Mouse (Mus musculus) granulocyte monocyte progenitor cell, adult 5-6 weeks (primary cell): Measurements from ENCODE around the gene Snd1. TPM values are rescaled to one million over a fixed set of nuclear protein-coding genes. Genes with fewer than 3 reads are reported as not detected.

Experiments used
- ATAC-seq: replicated peaks from 2 replicates; pipeline ENCODE4 v1.8.0; 2016; ENCODE audit warnings: mild to moderate bottlenecking, moderate TSS enrichment, inconsistent platforms; ENCODE audit not compliant: poor library complexity, severe bottlenecking
- total RNA-seq, 2 experiments: library from RNA; stranded (forward) in 1 of 2; stranded (reverse) in 1 of 2; fragments of 200-712, 200-1000 nt in 1 of 2; fragments of >200 nt in 1 of 2; fragmentation: Nextera tagmentation in 1 of 2; gene quantifications; 2 replicates each; pipeline ENCODE4 v1.2.3; 2014 to 2017

The Snd1 gene
- total RNA-seq, 2 experiments from 2014 or later: 139 to 188 TPM

GRCm38 (mm10) chr6:28681521-28682457 is 206.8 kb downstream of the Snd1 start:
- ATAC-seq: no peak

GRCm38 (mm10) chr6:28685052-28685451 is 210.1 kb downstream of the Snd1 start:
- no peak for ATAC-seq

DNA sequence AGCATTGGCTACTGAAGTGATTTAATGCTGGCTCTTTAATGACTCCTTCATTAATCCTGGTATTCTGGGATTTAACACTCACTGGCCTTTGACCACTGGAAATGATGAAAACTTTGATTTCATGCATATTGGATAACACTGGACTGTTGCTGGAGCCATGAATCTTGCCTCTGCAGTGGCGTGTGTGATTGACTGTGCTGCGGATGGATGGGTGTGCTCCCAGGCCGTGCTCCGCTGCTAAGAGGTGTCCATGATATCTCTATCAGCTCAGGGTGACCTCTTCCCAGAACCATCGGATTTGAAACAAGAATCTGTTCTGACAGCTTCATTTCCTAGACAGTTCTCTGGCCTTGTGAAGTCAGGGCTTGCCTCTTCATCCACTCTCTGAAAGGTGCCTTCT is 210.8 kb downstream of the Snd1 start:
- ATAC-seq: no peak

- ATAC-seq: no peak
Measured at GRCm38 (mm10) chr6:28687776-28688175, 212.8 kb downstream of the Snd1 start.

GRCm38 (mm10) chr6:28692659-28693058 is 217.7 kb downstream of the Snd1 start:
- ATAC-seq: no peak

GRCm38 (mm10) chr6:28697214-28697613 is 222.3 kb downstream of the Snd1 start:
- ATAC-seq: no peak

- ATAC-seq: peak; percentile 46
Measured at GRCm38 (mm10) chr6:28704612-28705011, 229.7 kb downstream of the Snd1 start.

- ATAC-seq: no peak
Measured at GRCm38 (mm10) chr6:28705384-28706107, 230.6 kb downstream of the Snd1 start.

- ATAC-seq: no peak
Measured at GRCm38 (mm10) chr6:28706108-28706975, 231.4 kb downstream of the Snd1 start.

DNA sequence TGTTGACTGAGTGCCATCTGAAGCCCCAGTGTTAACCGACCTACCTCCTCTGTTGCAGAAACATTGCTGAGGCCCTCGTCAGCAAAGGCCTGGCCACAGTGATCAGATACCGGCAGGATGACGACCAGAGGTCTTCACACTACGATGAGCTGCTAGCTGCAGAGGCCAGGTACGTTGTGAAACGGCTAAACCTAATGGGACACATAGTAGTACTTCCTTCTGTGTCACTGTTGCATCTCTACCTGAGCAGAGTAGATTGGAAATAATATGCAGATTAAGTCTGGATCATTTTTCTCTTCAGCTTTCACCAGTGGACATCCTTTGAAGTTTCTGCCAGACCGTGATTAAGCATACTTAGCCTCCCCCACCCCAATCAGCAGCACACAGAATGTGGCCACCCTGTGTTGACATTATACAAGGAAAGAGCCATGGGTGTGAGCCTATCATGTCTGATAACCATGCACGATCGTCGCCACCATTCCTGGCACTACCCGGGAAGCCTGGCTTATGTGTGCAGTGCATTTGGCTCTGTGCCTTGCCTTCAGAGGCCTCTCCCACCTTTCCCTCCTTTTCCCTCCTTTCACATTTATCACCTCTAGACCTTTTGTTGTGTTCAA is 232.1 kb downstream of the Snd1 start:
- no peak for ATAC-seq

- ATAC-seq: no peak
Measured at GRCm38 (mm10) chr6:28710035-28710434, 235.1 kb downstream of the Snd1 start.

DNA sequence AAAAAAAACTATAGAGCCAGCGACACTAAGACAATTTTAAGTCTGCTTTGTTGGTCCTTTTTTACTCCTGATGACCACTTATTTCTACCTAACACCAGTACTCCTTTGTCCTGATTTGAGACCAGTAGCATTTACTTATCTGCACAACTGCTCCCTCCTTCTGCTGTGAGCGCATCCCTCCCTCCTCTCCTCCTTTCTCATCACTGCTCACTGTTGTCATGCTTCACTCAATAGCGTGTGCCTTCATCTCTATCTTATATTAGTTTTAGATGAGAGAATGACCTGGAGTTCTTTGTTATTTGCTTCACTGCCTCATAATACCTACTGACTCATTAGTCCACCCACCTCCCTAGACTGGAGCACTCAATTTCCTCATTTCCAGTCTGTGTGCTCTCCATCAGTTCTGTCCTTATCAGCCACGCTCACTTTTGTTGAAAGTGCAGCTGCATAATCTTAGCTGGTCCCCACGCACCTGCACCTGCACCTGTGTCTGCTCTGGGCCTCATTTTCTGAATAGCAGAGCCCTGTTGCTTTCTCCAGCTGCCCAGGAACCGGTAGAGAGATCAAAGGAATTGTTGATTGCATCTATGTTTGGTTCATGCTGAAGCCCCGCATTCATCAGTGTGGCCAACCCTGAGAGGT is 242.4 kb downstream of the Snd1 start:
- ATAC-seq: no peak

DNA sequence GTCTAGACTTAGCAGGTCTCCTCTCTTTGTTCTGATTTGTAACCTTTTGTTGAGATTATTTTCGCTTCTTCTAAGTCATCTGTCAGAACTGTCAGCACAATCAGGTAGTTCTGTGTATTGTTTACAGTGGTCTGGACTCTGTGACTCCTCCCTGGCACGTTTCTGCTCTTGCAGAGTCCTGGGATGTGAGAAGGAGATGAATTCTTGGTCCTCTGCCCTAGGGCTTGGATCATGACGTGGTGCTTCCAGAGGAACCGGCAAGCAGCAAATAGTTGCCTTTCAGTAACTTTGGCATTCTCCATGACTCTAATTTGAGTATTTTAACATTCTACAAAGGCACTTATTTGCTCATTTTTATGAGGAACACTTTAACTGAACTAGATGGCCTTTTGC is 242.9 kb downstream of the Snd1 start:
- ATAC-seq: no peak

DNA sequence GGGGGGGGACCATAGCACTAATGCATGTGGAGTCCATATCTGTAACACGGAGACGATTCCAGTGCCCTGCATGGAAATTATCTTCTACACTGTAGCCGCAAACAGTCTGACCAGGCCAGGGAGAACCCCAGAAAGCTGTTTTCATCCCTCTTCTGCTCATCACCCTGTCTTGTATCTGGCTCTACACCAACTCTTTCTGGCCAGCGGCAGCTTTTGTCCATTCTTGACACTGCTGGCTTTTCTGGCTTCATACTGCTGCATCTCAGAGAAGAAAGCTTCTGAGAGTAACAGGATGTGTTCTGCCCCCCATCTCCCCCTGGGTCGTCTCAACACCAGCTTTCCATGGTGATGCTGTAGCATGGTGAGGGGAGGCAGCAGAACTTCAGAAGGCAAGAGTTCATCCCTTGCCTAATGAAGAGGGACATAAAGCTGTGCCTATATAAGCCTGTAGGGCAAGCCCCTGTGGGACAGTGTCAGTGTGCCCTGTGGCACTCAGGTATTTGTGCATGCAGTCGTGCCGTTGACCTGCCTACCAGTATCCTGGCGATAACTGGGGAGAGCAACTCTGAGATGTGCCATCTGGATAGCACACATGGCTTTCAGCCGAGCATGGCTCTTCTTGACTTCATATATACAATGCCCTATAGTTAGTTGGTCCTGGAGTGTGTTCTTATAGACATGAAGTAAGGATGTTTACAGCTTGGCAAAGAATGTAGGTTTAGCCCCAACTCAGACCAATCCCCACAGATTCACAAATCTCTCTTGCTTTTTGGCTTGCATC is 245.6 kb downstream of the Snd1 start:
- ATAC-seq: no peak

GRCm38 (mm10) chr6:28723059-28723458 is 248.1 kb downstream of the Snd1 start:
- ATAC-seq: peak; percentile 87

GRCm38 (mm10) chr6:28724776-28725175 is 249.8 kb downstream of the Snd1 start:
- ATAC-seq: no peak

GRCm38 (mm10) chr6:28729236-28729635 is 254.3 kb downstream of the Snd1 start:
- ATAC-seq: no peak

DNA sequence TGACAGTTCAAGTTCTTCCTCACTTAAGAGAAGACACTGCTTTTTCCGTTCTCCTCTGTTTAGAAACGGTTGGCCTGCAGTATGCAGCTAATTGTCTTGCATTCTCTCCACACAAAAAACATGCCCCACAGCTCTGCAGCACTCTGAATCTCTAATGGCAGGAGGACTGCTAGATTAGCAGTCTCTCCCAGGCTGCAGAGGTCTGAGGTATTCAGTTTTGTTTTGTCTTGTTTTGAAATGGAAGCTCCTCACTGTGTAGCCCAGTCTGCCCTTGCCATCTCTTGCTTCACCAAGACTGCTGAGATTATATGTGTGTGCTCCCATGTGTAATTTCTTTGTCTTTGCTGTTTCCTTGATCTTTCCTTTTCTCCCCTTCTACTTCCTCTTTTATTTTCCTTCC is 254.7 kb downstream of the Snd1 start:
- ATAC-seq: peak; percentile 44

DNA sequence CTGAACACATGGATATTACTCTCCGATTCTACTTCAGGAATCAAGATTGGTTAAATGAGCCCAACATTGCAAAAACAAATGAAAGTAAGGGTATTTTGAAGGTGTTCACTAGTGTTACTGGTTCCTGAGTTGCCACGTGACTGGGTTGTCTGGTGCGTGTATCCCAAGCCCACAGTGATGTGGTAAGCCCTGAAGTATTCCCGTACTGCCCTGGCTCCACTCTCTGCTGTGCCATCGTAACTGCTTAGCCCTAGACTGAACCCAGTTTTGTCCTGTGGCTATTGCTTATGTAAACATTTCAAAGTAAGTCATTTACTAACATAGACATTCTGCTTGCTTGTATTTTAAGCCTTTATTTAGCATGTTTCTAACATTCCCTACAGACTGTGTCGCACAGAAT is 256.3 kb downstream of the Snd1 start:
- ATAC-seq: no peak
